Mouse (Mus musculus) spleen, postnatal 36 days (tissue): ENCODE measurements around the gene Ppl.

Source experiments
- DNase-seq, 2 experiments: peaks; one replicate each; pipeline ENCODE4 v3.0.0; 2022; ENCODE audit warnings: low spot score in 2 of 2, mixed read lengths in 1 of 2

Ppl gene

GRCm38 (mm10) chr16:5130196-5130595 is 2.0 kb downstream of the Ppl start:
- DNase-seq = no peak

GRCm38 (mm10) chr16:5123476-5123875 is 8.7 kb downstream of the Ppl start:
- DNase-seq = no peak

- DNase-seq = no peak
Measured at GRCm38 (mm10) chr16:5119845-5120244, 12.4 kb downstream of the Ppl start.

- DNase-seq = no peak
Measured at GRCm38 (mm10) chr16:5119385-5119784, 12.8 kb downstream of the Ppl start.

GRCm38 (mm10) chr16:5113582-5113981 is 18.6 kb downstream of the Ppl start:
- no peak for DNase-seq

GRCm38 (mm10) chr16:5113002-5113550 is 19.1 kb downstream of the Ppl start:
- DNase-seq = no peak

GRCm38 (mm10) chr16:5111021-5111420 is 21.2 kb downstream of the Ppl start:
- DNase-seq = no peak

GRCm38 (mm10) chr16:5109877-5110276 is 22.3 kb downstream of the Ppl start:
- DNase-seq = no peak

- DNase-seq = no peak
Measured at GRCm38 (mm10) chr16:5101000-5101399, 31.2 kb downstream of the Ppl start.

- no peak for DNase-seq
Measured at GRCm38 (mm10) chr16:5096504-5096903, 35.7 kb downstream of the Ppl start.

- peak; percentile 16 to 26 for DNase-seq
Measured at GRCm38 (mm10) chr16:5093285-5093684, 38.9 kb downstream of the Ppl start.

- DNase-seq = no peak
Measured at GRCm38 (mm10) chr16:5089021-5089420, 43.2 kb downstream of the Ppl start.

GRCm38 (mm10) chr16:5086179-5086578 is 46.0 kb downstream of the Ppl start:
- DNase-seq = no peak

GRCm38 (mm10) chr16:5085196-5085595 is 47.0 kb downstream of the Ppl start:
- no peak for DNase-seq

- no peak for DNase-seq
Measured at GRCm38 (mm10) chr16:5074341-5074740, 57.9 kb downstream of the Ppl start.

GRCm38 (mm10) chr16:5071974-5072373 is 60.2 kb downstream of the Ppl start:
- DNase-seq = no peak

- no peak for DNase-seq
Measured at GRCm38 (mm10) chr16:5070321-5070720, 61.9 kb downstream of the Ppl start.

- DNase-seq = no peak
Measured at GRCm38 (mm10) chr16:5063472-5063871, 68.7 kb downstream of the Ppl start.

GRCm38 (mm10) chr16:5058114-5058513 is 74.1 kb downstream of the Ppl start:
- no peak for DNase-seq

GRCm38 (mm10) chr16:5050251-5051110 is 81.7 kb downstream of the Ppl start:
- peak; percentile 69 for DNase-seq

GRCm38 (mm10) chr16:5049774-5050234 is 82.4 kb downstream of the Ppl start, which contains the start of the genes Glyr1 and Ubn1:
Glyr1 (minus strand) TSS chr16:5049863.
Ubn1 (plus strand) TSS chr16:5050057.
- DNase-seq = peak; percentile 100

- DNase-seq = no peak
Measured at GRCm38 (mm10) chr16:5049182-5049773, 82.9 kb downstream of the Ppl start.

GRCm38 (mm10) chr16:5045322-5045721 is 86.9 kb downstream of the Ppl start:
- no peak for DNase-seq
